Mouse (Mus musculus): ENCODE data around the gene Fgfr3.

Gene Fgfr3

GRCm38 (mm10) chr5:33721541-33722265 is at the start of gene Fgfr3:
Gene Fgfr3 (plus strand): TSS chr5:33721674.
- DNase-seq = no peak

- no peak for DNase-seq
Observed at GRCm38 (mm10) chr5:33674439-33674838, 47.0 kb upstream of the Fgfr3 start.

GRCm38 (mm10) chr5:33675964-33676363 is 45.5 kb upstream of the Fgfr3 start:
- no peak for DNase-seq

GRCm38 (mm10) chr5:33678244-33678643 is 43.2 kb upstream of the Fgfr3 start:
- DNase-seq = no peak

GRCm38 (mm10) chr5:33681044-33681443 is 40.4 kb upstream of the Fgfr3 start:
- DNase-seq = no peak

- no peak for DNase-seq
Observed at GRCm38 (mm10) chr5:33681611-33682388, 39.7 kb upstream of the Fgfr3 start.

GRCm38 (mm10) chr5:33682963-33683362 is 38.5 kb upstream of the Fgfr3 start:
- DNase-seq = no peak

GRCm38 (mm10) chr5:33683897-33684652 is 37.4 kb upstream of the Fgfr3 start:
- DNase-seq = no peak

- DNase-seq = no peak
Observed at GRCm38 (mm10) chr5:33684932-33685331, 36.5 kb upstream of the Fgfr3 start.

- no peak for DNase-seq
Observed at GRCm38 (mm10) chr5:33687142-33687541, 34.3 kb upstream of the Fgfr3 start.

GRCm38 (mm10) chr5:33688278-33689220 is 32.9 kb upstream of the Fgfr3 start:
- DNase-seq = no peak

GRCm38 (mm10) chr5:33689221-33689844 is 32.1 kb upstream of the Fgfr3 start:
- no peak for DNase-seq

- no peak for DNase-seq
Observed at GRCm38 (mm10) chr5:33689852-33690645, 31.4 kb upstream of the Fgfr3 start.

- DNase-seq = no peak
Observed at GRCm38 (mm10) chr5:33692393-33692792, 29.1 kb upstream of the Fgfr3 start.

GRCm38 (mm10) chr5:33694461-33694847 is 27.0 kb upstream of the Fgfr3 start:
- DNase-seq = no peak

- no peak for DNase-seq
Observed at GRCm38 (mm10) chr5:33694848-33695717, 26.4 kb upstream of the Fgfr3 start.

GRCm38 (mm10) chr5:33695718-33696121 is 25.8 kb upstream of the Fgfr3 start:
- DNase-seq = no peak

- DNase-seq = no peak
Observed at GRCm38 (mm10) chr5:33696430-33696829, 25.0 kb upstream of the Fgfr3 start.

- DNase-seq = no peak
Observed at GRCm38 (mm10) chr5:33697534-33697933, 23.9 kb upstream of the Fgfr3 start.

GRCm38 (mm10) chr5:33697947-33698512 is 23.4 kb upstream of the Fgfr3 start:
- no peak for DNase-seq
